Mouse (Mus musculus) midbrain, embryonic 14.5 days (tissue): Measurements from ENCODE around the gene Satb2. TPM values are rescaled to one million over a fixed set of nuclear protein-coding genes. Genes with fewer than 3 reads are reported as not detected.

Source experiments
- ATAC-seq: fragments of 200-750 bp; cut with Nextera tagmentation; 2 replicates; pipeline ENCODE4 v1.8.0; 2017; ENCODE audit warnings: moderate number of reproducible peaks, moderate library complexity; ENCODE audit not compliant: low FRiP score, low TSS enrichment
- DNase-seq: peaks from one replicate; pipeline ENCODE4 v3.0.0-alpha.2; 2015
- H3K27ac ChIP-seq: fragments of 300-500 bp; sonication (generic); replicated peaks from 2 replicates; pipeline ENCODE4 v1.5.1; 2014; ENCODE audit warnings: mild to moderate bottlenecking, low read depth, low read length, moderate library complexity
- H3K27me3 ChIP-seq: fragments of 300-500 bp; sonication (generic); 2 replicates; pipeline ENCODE4 v1.6.1; 2014; ENCODE audit warnings: low read length, control low read depth, mixed read lengths; ENCODE audit not compliant: control insufficient read depth, insufficient read depth
- H3K36me3 ChIP-seq: fragments of 300-500 bp; sonication (generic); 2 replicates; pipeline ENCODE4 v1.6.1; 2014; ENCODE audit warnings: low read length, control low read depth; ENCODE audit not compliant: control insufficient read depth, insufficient read depth
- H3K4me1 ChIP-seq: fragments of 300-500 bp; sonication (generic); 2 replicates; pipeline ENCODE4 v1.6.1; 2014; ENCODE audit warnings: mild to moderate bottlenecking, antibody characterized with exemption, low read length, control low read depth; ENCODE audit not compliant: control insufficient read depth, insufficient read depth
- H3K4me2 ChIP-seq: fragments of 300-500 bp; sonication (generic); 2 replicates; pipeline ENCODE4 v1.6.1; 2014; ENCODE audit warnings: mild to moderate bottlenecking, low read length, moderate library complexity
- H3K4me3 ChIP-seq: fragments of 300-500 bp; sonication (generic); replicated peaks from 2 replicates; pipeline ENCODE4 v1.5.1; 2014; ENCODE audit warnings: low read depth, low read length
- H3K9ac ChIP-seq: fragments of 300-500 bp; sonication (generic); replicated peaks from 2 replicates; pipeline ENCODE4 v1.6.1; 2014; ENCODE audit warnings: mild to moderate bottlenecking, low read length, moderate library complexity
- H3K9me3 ChIP-seq: fragments of 300-500 bp; sonication (generic); 2 replicates; pipeline ENCODE4 v1.6.1; 2016; ENCODE audit warnings: low read length, control low read depth, mixed read lengths; ENCODE audit not compliant: control insufficient read depth
- WGBS: fragments of 180-500 bp; shearing (Covaris S2); extraction: QIAGEN DNeasy Blood & Tissue Kit; methylation state at CpG from one replicate; pipeline ENCODE4 v1.1.7; 2014; 5-methylcytosine and 5-hydroxymethylcytosine counted together
- polyA plus RNA-seq: library from polyadenylated mRNA; unstranded; fragments of >200 nt; fragmentation: Nextera tagmentation; extraction: Ambion mirVana; gene quantifications from 2 replicates; pipeline ENCODE4 v1.2.1, GENCODE M21; 2014

Gene Satb2
- polyA plus RNA-seq, 1 experiment from 2014 or later: 1.1 TPM

DNA sequence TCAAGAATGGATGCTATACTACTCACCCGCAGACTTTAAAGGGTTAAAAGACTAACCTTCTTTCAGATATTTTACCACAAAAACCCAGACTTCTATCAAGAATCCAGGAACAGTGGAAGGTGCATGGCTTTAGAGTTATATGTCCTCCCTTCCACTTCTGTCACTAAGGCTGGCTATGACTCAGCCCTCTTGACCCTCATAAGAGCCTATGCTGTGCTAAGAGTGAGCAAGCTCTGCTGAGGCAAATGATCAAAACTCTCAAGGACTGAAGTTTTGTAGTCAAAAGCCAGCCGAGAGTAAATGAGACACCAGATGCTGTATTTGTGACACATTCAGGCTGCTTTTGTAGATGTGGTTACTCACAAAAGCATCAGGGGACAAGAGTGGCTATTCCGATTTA is 81.8 kb downstream of the Satb2 start:
- H3K9me3 ChIP-seq: no peaks in the 10 kb centered on the region

DNA sequence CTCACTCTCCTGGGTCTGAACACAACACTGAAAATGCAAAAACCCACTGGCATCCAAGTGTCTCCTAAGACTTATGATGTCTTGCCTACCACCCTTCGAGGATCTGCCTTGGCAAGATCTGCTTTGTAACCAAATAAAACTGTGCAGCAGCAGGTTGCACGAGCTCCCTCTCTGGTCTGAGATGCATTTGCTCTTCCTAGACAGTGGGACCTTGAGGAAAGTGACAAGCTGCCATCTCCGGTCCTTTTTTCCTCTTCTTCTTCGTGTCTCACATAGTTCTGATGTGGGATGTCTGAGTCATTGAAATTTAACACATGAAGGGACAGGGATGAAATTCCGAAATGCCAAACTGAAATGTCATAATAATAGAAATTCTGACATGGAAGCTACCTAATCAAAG is 85.7 kb downstream of the Satb2 start:
- Histone ChIP-seq H3K9ac (no peak overlapping the region), H3K4me2 (no peak overlapping the region), H3K4me1 (no peaks in the 10 kb centered on the region), H3K27ac (no peak overlapping the region), H3K9me3 (no peaks in the 10 kb centered on the region), H3K36me3 (no peaks in the 10 kb centered on the region), H3K27me3 (no peaks in the 10 kb centered on the region), H3K4me3 (no peak overlapping the region)
- 85% methylated on average over 5 of the region's 5 CpGs for WGBS
- no peak for ATAC-seq
- no peak for DNase-seq

More for the DNA sequence above, 81.8 kb downstream of the Satb2 start:
- no peak for DNase-seq
- Histone ChIP-seq H3K36me3 (no peaks in the 10 kb centered on the region), H3K9ac (no peak overlapping the region), H3K4me2 (no peak overlapping the region), H3K27ac (no peak overlapping the region), H3K27me3 (no peaks in the 10 kb centered on the region), H3K4me3 (no peak overlapping the region), H3K4me1 (no peaks in the 10 kb centered on the region)
- WGBS: 95% methylated on average over 3 of the region's 3 CpGs
- ATAC-seq: no peak

DNA sequence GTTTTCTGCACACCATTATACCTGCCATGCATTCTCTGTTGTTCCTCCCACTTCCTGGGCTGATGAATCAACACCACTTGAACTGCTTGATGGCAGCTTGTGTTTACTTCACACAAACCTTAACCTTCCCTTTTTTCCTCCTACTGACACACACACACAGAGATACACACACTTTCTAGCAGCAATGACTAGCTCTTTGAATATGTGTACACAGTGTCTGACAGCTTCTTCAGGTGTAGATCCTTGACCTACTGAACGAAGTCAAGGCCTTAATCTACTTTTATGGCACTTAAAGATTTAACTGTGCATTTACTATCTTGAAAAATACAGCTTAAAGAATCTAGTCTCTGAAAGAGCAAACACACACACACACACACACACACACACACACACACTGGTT is 89.5 kb downstream of the Satb2 start:
- no peaks in the 10 kb centered on the region for H3K4me1 ChIP-seq
- ATAC-seq: no peak
- DNase-seq: no peak
- H3K4me2 ChIP-seq: no peak overlapping the region
- no peak overlapping the region for H3K27ac ChIP-seq
- H3K4me3 ChIP-seq: no peak overlapping the region
- no peaks in the 10 kb centered on the region for H3K27me3 ChIP-seq
- H3K36me3 ChIP-seq: no peaks in the 10 kb centered on the region
- whole genome bisulfite sequencing: 89% methylated on average over 1 of the region's 1 CpGs
- H3K9ac ChIP-seq: no peak overlapping the region
- H3K9me3 ChIP-seq: no peaks in the 10 kb centered on the region

DNA sequence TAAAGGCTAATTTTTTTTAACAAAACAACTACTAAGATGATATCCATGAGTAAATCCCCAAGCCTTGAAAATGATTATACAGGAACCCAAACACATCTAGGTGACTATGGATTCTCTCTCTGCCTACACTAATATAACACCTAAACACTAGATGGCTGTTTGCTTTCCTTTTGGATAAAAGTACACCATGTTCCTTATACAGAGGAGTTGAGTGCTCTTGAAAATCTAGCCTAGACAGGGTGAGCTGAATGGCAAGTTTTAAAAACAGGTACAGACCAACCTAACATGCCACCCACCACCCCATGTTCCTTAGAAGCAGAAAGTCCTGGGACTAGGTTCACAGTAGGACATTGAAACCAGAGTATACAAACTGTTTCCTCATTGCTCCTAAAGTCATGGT is 90.9 kb downstream of the Satb2 start:
- H3K4me3 ChIP-seq: no peak overlapping the region
- H3K9ac ChIP-seq: no peak overlapping the region
- H3K36me3 ChIP-seq: no peaks in the 10 kb centered on the region
- no peak for DNase-seq
- H3K4me1 ChIP-seq: no peaks in the 10 kb centered on the region
- ATAC-seq: no peak
- no peaks in the 10 kb centered on the region for H3K9me3 ChIP-seq
- H3K4me2 ChIP-seq: no peak overlapping the region
- H3K27me3 ChIP-seq: no peaks in the 10 kb centered on the region
- no peak overlapping the region for H3K27ac ChIP-seq

DNA sequence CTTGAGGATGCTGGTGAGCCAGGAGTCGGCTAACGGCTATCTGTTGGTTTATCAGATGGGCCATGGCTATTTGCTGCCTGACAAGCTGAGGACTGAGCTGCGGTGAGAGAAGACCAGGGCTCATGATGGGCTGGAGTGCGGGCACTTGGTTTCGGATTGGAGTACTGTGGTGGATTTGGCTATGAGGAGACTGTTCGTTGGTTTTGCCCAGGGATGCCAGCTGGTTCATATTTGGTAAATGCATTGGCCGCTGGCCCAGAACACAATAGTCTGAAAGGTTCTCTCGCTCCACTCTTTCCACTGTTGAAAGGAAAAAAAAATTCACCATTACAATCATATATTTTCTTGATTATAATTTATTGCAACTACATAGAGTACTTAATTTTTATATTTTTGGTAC is 107.0 kb downstream of the Satb2 start:
- Histone ChIP-seq H3K36me3 (no peaks in the 10 kb centered on the region), H3K9me3 (no peaks in the 10 kb centered on the region), H3K27ac (no peak overlapping the region), H3K4me2 (no peak overlapping the region), H3K27me3 (no peaks in the 10 kb centered on the region), H3K4me1 (no peaks in the 10 kb centered on the region), H3K4me3 (no peak overlapping the region), H3K9ac (no peak overlapping the region)
- ATAC-seq: no peak
- 95% methylated on average over 8 of the region's 8 CpGs for WGBS
- DNase-seq: no peak

DNA sequence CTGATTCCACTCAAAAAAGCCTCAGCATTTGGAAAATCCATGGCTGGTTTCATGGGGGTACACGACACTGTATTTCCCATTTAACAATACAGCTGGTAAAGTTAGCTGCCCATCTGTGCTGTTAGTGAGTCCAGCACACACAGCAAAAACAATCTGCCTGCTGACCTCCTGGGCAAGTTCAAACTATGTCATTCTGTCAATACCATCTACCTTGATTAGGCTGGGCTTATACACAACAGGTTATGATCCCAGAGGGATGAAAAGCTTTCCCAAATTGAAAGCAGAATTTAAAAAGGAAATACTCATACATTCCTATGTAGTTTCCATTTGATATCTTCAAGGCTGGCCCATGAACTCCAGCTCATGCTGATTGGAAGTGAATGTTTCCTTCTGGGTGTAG is 113.2 kb downstream of the Satb2 start:
- Histone ChIP-seq H3K9me3 (no peaks in the 10 kb centered on the region), H3K36me3 (no peaks in the 10 kb centered on the region), H3K4me1 (no peaks in the 10 kb centered on the region), H3K27me3 (no peaks in the 10 kb centered on the region), H3K9ac (no peak overlapping the region), H3K4me2 (no peak overlapping the region), H3K27ac (no peak overlapping the region), H3K4me3 (no peak overlapping the region)
- ATAC-seq (no peak), DNase-seq (no peak)
- 91% methylated on average over 1 of the region's 1 CpGs for WGBS

DNA sequence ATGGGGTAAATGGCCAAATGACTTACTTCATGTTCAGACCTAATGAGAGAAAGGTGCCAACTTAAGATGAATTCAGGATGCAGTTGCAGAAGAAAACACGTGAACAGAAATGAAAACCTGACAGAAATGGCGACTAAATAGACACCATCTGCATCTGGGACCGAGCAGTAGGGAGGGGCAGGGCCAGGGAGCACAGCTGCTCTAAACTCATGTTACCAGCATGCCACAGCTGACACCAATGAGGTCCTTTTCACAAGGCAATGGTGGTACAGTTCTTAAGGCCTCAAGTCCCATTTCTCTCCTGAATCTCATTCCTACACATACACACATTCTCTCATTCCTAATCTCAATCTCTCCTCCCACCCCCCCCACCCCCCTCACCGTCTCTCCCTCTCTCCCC is 115.7 kb downstream of the Satb2 start:
- Histone ChIP-seq H3K9me3 (no peaks in the 10 kb centered on the region), H3K4me2 (no peak overlapping the region), H3K4me1 (no peaks in the 10 kb centered on the region), H3K27ac (no peak overlapping the region), H3K9ac (no peak overlapping the region), H3K36me3 (no peaks in the 10 kb centered on the region), H3K27me3 (no peaks in the 10 kb centered on the region), H3K4me3 (no peak overlapping the region)
- WGBS: 62% methylated on average over 4 of the region's 4 CpGs
- ATAC-seq: no peak
- DNase-seq: no peak

DNA sequence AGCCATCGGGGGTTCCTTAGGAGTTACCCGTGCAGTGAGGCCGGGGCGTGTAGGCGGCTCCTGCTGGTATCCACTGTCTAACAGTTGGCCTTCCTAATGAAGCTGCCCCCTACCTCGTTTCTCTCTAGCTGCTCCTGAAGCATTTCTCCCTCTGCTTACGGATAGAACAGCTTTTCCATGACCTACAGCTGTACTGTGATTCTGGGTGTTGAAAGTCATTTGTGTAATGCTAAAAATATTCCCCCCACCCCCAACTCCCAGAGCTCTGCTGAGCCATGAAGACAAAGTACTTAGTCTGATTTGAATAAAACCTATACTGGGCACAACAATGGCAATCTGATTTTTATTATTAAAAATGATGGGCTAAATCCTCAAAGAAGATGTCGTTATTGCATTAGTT is 121.2 kb downstream of the Satb2 start:
- H3K4me2 ChIP-seq: no peak overlapping the region
- H3K9ac ChIP-seq: no peak overlapping the region
- no peaks in the 10 kb centered on the region for H3K27me3 ChIP-seq
- H3K36me3 ChIP-seq: no peaks in the 10 kb centered on the region
- H3K27ac ChIP-seq: no peak overlapping the region
- ATAC-seq (no peak), DNase-seq (no peak)
- no peak overlapping the region for H3K4me3 ChIP-seq
- H3K9me3 ChIP-seq: no peaks in the 10 kb centered on the region
- H3K4me1 ChIP-seq: no peaks in the 10 kb centered on the region
- WGBS: 78% methylated on average over 8 of the region's 8 CpGs

DNA sequence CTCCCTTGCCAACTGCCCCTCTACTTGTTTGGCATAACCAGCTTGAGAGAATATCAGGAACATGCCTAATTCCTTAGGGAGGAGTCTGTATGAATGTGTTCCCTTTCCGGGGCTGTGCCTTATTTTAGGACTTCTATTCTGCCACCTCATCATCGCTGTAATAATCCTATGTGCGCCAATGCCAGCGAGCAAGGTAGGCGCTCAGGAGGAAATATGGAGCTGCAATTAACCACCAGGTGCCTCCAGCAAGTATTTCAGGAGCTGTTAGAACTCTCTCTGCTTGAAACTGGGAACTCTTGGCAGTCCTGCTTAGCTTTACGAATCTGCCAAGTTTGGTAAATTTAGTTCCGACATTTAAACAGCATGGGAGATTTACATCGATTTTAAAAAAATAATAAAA is 128.0 kb downstream of the Satb2 start:
- Histone ChIP-seq H3K27ac (no peak overlapping the region), H3K27me3 (no peaks in the 10 kb centered on the region), H3K4me1 (no peaks in the 10 kb centered on the region), H3K9me3 (no peaks in the 10 kb centered on the region), H3K9ac (no peak overlapping the region), H3K4me3 (no peak overlapping the region), H3K4me2 (no peak overlapping the region), H3K36me3 (no peaks in the 10 kb centered on the region)
- WGBS: 96% methylated on average over 8 of the region's 8 CpGs
- DNase-seq (no peak), ATAC-seq (no peak)
